Mouse (Mus musculus) liver, embryonic 12.5 days (tissue): ENCODE measurements at regions not wholly inside any gene's neighbourhood (a gene's known extent, or its start where the extent isn't known, plus 50 kb on each side); places are given as distances from the start of the nearest gene placed in this dataset.

Experiments
- ATAC-seq: fragments of 200-750 bp; cut with Nextera tagmentation; 2 replicates; pipeline ENCODE4 v1.8.0; 2017; ENCODE audit warnings: moderate number of reproducible peaks, mild to moderate bottlenecking, moderate library complexity
- H3K27ac ChIP-seq: fragments of 300-500 bp; sonication (generic); 2 replicates; pipeline ENCODE4 v1.5.1; 2016; ENCODE audit warnings: mild to moderate bottlenecking
- H3K27me3 ChIP-seq: fragments of 300-500 bp; sonication (generic); replicated peaks from 2 replicates; pipeline ENCODE4 v1.6.1; 2016; ENCODE audit warnings: mild to moderate bottlenecking, moderate library complexity
- H3K36me3 ChIP-seq: fragments of 300-500 bp; sonication (generic); 2 replicates; pipeline ENCODE4 v1.6.1; 2016; ENCODE audit warnings: mild to moderate bottlenecking, moderate library complexity
- H3K4me1 ChIP-seq: fragments of 300-500 bp; sonication (generic); 2 replicates; pipeline ENCODE4 v1.6.1; 2016
- H3K4me2 ChIP-seq: fragments of 300-500 bp; sonication (generic); 2 replicates; pipeline ENCODE4 v1.6.1; 2016; ENCODE audit warnings: mild to moderate bottlenecking, moderate library complexity
- H3K4me3 ChIP-seq: fragments of 300-500 bp; sonication (generic); 2 replicates; pipeline ENCODE4 v1.5.1; 2016; ENCODE audit warnings: mild to moderate bottlenecking, moderate library complexity
- H3K9ac ChIP-seq: fragments of 300-500 bp; sonication (generic); 2 replicates; pipeline ENCODE4 v1.6.1; 2016; ENCODE audit warnings: mild to moderate bottlenecking, moderate library complexity
- H3K9me3 ChIP-seq: fragments of 300-500 bp; sonication (generic); replicated peaks from 2 replicates; pipeline ENCODE4 v1.6.1; 2016; ENCODE audit warnings: mild to moderate bottlenecking, moderate library complexity
- WGBS: fragments of 180-500 bp; shearing (Covaris S2); methylation state at CpG from one replicate; pipeline ENCODE4 v1.1.7; 2016; ENCODE audit not compliant: insufficient replicate concordance; 5-methylcytosine and 5-hydroxymethylcytosine counted together

DNA sequence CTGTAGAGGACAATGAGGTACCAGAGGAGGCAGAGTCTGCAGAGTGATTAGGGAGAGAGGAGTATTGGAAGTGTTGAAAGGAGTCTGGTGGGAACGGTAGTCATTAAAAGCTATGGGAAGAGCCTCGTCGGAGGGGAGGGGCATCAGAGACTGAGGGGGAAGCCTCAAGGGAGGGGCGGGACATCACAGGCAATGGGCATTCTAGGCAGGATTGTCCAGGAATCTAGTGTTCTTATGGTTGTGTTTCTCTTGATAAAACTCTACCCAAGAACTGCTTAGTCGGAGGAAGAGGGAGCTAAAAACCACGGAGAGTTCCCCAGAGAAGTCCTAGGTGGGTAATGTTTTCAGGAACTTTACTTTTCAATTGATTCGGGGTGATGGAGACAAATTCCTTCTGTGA lies 90.2 kb downstream of the Sec23ip start:
- peaks cover 5% of the 10 kb centered on the region; the same call in 1 of the 2 replicates for H3K4me1 ChIP-seq

DNA sequence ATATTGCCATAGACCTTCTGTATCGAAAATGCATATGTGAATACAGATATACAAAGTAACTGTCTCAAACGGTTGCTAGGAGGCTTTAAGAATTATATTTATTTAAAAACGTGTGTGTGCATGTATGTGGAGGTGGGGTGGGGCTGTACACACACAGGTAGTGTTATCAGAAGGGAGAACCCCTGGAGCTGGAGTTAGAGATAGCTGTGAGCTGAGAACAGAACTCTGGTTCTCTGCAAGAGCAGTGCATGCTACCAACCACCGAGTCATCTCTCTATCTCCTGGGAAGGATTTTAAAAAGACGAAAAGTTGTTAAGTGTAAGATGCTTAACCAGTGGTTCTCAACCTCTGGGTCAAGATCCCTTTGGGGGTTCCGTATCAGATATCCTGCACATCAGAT lies 91.7 kb downstream of the Sec23ip start:
- H3K4me2 ChIP-seq: no peak overlapping the region
- WGBS: 63% methylated on average over 6 of the region's 6 CpGs
- H3K4me1 ChIP-seq: peaks cover 5% of the 10 kb centered on the region; the same call in 1 of the 2 replicates
- H3K27ac ChIP-seq: no peak overlapping the region
- no peak overlapping the region for H3K9ac ChIP-seq
- H3K9me3 ChIP-seq: no peaks in the 10 kb centered on the region
- H3K4me3 ChIP-seq: no peak overlapping the region
- H3K27me3 ChIP-seq: no peaks in the 10 kb centered on the region
- H3K36me3 ChIP-seq: no peaks in the 10 kb centered on the region
- no peak for ATAC-seq

More for the DNA sequence above, 90.2 kb downstream of the Sec23ip start:
- WGBS: 39% methylated on average over 7 of the region's 7 CpGs
- no peaks in the 10 kb centered on the region for H3K27me3 ChIP-seq
- H3K27ac ChIP-seq: no peak overlapping the region
- no peak overlapping the region for H3K9ac ChIP-seq
- H3K9me3 ChIP-seq: no peaks in the 10 kb centered on the region
- no peak overlapping the region for H3K4me2 ChIP-seq
- H3K4me3 ChIP-seq: no peak overlapping the region
- no peak for ATAC-seq
- H3K36me3 ChIP-seq: no peaks in the 10 kb centered on the region

DNA sequence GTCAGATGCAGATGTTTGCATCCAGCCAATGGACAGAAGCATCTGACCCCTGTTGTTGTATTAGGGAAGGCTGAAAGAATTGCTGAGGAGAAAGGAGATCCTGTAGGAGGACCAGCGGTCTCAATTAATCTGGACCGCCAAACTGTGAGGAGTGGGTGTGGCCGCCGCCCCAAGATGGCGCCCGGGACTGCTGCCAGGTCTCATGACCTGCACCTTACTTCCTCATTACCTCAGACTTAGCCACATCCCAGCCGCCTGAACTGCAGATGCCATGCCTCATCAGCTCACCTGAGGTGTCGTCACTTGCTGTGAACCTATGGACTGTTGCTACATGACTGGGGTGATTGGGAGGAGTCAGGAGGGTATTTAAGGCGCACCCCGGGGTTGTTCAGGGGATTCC lies 97.8 kb downstream of the Sec23ip start:
- H3K4me1 ChIP-seq: no peaks in the 10 kb centered on the region
- H3K4me3 ChIP-seq: no peak overlapping the region

DNA sequence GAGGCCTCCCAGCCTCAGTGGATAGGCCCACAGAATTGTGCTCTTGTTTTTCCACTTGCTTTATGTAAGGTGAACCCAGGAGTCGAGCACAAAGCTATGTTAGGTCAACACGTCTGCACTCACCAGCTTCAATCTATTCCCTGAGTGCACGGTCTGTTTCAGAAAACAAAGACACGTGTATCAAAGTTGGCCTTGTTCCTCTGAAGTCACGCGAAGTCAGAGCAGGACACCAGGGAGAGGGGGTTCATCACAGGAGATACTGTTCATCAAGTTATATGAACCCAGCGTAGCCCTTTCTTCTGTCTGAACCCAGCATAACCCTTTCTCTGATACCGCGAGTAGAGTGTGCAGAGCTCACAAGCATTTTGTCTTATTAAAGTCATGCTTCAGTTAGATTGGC lies 98.8 kb downstream of the Sec23ip start:
- WGBS: 78% methylated on average over 9 of the region's 9 CpGs
- ATAC-seq: no peak
- Histone ChIP-seq H3K4me3 (no peak overlapping the region), H3K9me3 (no peaks in the 10 kb centered on the region; the same call in 1 of the 2 replicates), H3K4me2 (no peak overlapping the region), H3K36me3 (no peaks in the 10 kb centered on the region), H3K27me3 (no peaks in the 10 kb centered on the region), H3K4me1 (no peaks in the 10 kb centered on the region), H3K9ac (no peak overlapping the region), H3K27ac (no peak overlapping the region)

More for the DNA sequence above, 97.8 kb downstream of the Sec23ip start:
- Histone ChIP-seq H3K9me3 (no peaks in the 10 kb centered on the region), H3K27me3 (no peaks in the 10 kb centered on the region), H3K9ac (no peak overlapping the region), H3K4me2 (no peak overlapping the region), H3K27ac (no peak overlapping the region), H3K36me3 (no peaks in the 10 kb centered on the region)
- no peak for ATAC-seq
- WGBS: 74% methylated on average over 10 of the region's 10 CpGs

DNA sequence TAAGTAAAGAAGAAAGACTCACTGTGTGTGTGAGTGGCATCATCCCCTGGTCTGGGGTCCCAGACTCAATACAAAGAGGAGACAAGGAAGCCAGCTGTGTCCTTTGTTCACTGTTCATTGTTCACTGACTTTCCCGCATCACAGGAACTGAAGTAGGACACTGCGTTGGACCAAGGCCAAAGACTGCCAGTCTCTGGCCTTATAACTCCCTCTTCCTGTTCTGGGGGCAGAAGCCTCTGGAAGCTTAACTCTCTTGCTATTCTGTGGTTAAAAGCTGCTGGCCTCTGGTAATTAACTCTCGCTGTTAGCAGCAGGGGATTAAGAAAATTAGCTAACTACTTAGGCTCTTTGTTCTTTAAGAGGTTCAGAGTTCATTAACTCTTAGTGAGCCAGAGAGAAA lies 104.5 kb downstream of the Sec23ip start:
- Histone ChIP-seq H3K4me3 (no peak overlapping the region), H3K9ac (no peak overlapping the region), H3K27me3 (no peaks in the 10 kb centered on the region), H3K4me2 (no peak overlapping the region), H3K27ac (no peak overlapping the region), H3K9me3 (no peaks in the 10 kb centered on the region; the same call in 1 of the 2 replicates), H3K4me1 (peaks cover 22% of the 10 kb centered on the region), H3K36me3 (no peaks in the 10 kb centered on the region)
- 46% methylated on average over 3 of the region's 3 CpGs for WGBS
- no peak for ATAC-seq

DNA sequence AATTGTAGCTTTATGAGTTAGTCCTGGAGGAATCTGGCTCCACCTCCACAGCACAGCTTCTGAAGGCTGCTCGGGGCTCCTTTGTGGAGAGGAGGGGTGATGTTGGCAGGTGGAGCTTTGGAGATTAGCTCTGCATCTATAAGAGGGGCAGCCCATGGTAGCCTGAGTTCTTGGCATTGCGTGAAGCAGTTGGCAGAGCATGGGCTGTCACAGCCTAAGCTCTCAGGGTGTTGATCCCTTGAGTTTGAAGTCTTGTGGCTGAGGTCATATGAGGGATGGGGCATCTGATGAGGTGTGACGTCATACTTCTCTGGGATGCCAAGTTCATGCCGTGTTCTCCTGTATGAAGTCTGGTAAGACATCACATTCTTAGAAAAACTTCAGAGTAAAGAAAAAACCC lies 109.5 kb downstream of the Sec23ip start:
- 35% methylated on average over 4 of the region's 4 CpGs for WGBS
- Histone ChIP-seq H3K4me3 (peak overlapping the region; percentile 42), H3K27me3 (no peaks in the 10 kb centered on the region), H3K4me1 (peaks cover 29% of the 10 kb centered on the region), H3K36me3 (no peaks in the 10 kb centered on the region), H3K4me2 (peak overlapping the region; percentile 67), H3K27ac (peak overlapping the region; percentile 99), H3K9me3 (no peaks in the 10 kb centered on the region), H3K9ac (peak overlapping the region; percentile 59)
- ATAC-seq: peak; percentile 82

DNA sequence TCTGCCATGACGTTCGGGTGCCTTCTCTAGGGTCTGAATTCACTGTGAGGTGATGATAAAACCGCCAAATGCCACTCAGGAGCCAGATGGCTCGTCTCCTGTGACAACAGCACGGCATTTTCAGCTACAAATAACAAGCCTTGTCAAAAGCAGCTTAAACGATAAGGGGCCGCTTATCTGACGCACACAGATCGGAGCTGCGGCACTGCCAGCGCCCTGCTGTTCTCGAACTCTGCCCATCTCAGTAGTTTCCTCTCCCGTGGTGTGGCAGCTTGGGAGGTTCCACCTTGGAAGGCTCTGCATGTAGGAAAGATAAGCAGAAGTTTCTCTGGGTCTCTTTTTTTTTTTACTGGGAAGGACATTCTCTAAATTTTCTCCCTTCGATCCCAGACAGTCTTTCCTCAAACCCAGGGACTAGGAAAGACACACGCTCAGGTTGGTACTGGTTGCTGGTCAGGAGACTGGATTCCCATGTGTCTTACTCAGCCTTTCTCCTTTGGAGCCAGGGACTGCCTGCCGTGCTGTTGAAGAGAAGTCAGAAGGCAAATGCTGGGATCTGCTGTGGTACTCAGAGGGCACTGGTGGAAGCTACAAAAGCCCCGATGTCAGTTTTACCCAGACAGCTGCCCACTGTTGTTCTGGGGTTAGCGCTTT lies 110.1 kb downstream of the Sec23ip start:
- WGBS: 23% methylated on average over 18 of the region's 18 CpGs
- Histone ChIP-seq H3K36me3 (no peaks in the 10 kb centered on the region), H3K27ac (peak overlapping the region; percentile 99), H3K4me1 (peaks cover 29% of the 10 kb centered on the region), H3K27me3 (no peaks in the 10 kb centered on the region), H3K9me3 (no peaks in the 10 kb centered on the region), H3K4me3 (peak overlapping the region; percentile 42), H3K4me2 (peak overlapping the region; percentile 67), H3K9ac (peak overlapping the region; percentile 72)
- ATAC-seq: peak; percentile 96

DNA sequence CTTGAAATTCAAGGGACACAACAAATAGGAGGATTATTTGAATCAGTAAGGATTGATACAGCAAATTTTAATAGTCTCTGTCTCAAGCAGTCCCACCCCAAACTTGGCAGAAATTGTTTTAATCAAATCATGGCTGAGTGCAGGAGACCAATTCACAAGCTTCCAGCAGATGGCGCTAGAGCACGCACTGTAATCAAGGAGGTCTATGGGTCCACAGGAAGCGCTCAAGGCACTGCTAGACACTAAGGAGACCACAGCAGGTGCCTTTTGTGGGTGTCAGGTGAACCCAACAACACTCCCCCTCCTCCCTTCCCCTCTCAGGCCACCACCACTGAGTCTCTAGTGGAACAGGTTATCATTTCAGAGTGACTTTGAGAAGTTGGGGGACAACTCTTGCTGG lies 115.4 kb downstream of the Sec23ip start:
- no peak overlapping the region for H3K27ac ChIP-seq
- H3K9me3 ChIP-seq: no peaks in the 10 kb centered on the region
- peaks cover under 1% of the 10 kb centered on the region for H3K4me1 ChIP-seq
- WGBS: 3% methylated on average over 3 of the region's 3 CpGs
- no peak overlapping the region for H3K4me2 ChIP-seq
- 0 out of 2 replicates have a peak, but pooled peaks cover 3% of the 10 kb centered on the region for H3K27me3 ChIP-seq
- H3K9ac ChIP-seq: no peak overlapping the region
- H3K4me3 ChIP-seq: no peak overlapping the region
- no peaks in the 10 kb centered on the region for H3K36me3 ChIP-seq
- ATAC-seq: peak; percentile 77

DNA sequence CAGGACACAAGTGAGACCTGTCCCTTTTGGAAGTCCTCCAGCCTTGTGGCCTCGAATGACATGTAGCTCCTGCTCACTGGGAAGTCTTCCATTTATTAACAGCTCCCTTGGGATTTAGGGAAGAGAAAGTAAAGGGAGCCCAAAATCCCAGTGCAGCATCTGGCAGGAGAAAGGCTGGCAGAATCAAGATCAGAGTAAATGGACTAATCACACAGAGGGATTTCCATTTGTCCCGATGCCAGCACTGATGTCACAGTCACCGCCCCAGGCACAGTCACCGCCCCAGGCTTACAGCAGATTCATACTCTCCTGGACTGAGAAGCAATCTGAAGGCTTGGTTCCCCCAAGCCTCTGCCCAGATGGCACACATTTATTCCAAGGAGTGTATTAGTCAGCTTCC lies 116.0 kb downstream of the Sec23ip start:
- WGBS: 60% methylated on average over 4 of the region's 4 CpGs
- Histone ChIP-seq H3K4me2 (no peak overlapping the region), H3K36me3 (no peaks in the 10 kb centered on the region), H3K27me3 (0 out of 2 replicates have a peak, but pooled peaks cover 3% of the 10 kb centered on the region), H3K9me3 (no peaks in the 10 kb centered on the region), H3K9ac (no peak overlapping the region), H3K27ac (no peak overlapping the region), H3K4me3 (no peak overlapping the region), H3K4me1 (no peaks in the 10 kb centered on the region)
- ATAC-seq: no peak; the same call in 1 of the 2 replicates

DNA sequence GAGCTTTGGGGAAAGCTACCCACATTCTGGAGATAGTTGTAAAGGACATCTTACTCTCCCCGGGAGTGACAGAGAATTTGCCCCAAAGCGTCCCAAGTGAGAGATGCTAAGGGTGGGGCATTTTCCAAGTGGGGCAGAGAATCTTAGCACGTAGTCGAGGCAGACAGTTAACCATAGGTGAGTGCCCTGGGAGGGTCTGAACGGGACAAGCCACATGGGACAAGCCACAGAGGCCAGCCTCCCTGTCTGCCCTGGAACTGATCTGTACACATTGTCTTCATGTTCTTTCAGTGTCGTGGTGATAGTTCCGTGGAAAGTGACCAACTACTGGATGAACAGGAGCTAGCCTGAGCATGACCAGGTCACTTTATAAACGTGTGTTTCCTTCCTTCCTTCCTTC lies 116.6 kb downstream of the Sec23ip start:
- H3K4me2 ChIP-seq: no peak overlapping the region
- ATAC-seq: no peak
- no peaks in the 10 kb centered on the region for H3K36me3 ChIP-seq
- H3K9me3 ChIP-seq: no peaks in the 10 kb centered on the region
- H3K27me3 ChIP-seq: 0 out of 2 replicates have a peak, but pooled peaks cover 3% of the 10 kb centered on the region
- 65% methylated on average over 8 of the region's 8 CpGs for WGBS
- H3K27ac ChIP-seq: no peak overlapping the region
- H3K4me1 ChIP-seq: no peaks in the 10 kb centered on the region
- H3K4me3 ChIP-seq: no peak overlapping the region
- H3K9ac ChIP-seq: no peak overlapping the region

DNA sequence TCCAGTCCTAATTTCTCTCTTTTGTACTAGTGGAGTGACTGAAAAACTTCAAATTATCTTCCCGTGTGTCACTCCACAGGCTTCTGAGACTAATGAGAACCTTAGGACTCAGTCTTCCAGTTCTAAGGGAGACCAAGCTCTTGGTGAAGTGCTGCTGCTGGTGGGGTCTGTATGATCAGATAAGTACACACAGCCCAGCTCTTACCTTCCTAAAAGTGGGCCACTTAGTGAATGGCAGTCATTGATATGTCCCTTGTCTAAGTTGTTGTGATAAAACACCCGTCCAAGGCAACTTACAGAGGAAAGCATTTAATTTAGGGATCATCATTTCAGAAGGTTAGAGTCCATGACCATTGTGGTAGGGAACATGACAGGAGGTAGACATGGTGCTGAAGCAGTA lies 124.1 kb downstream of the Sec23ip start:
- no peaks in the 10 kb centered on the region for H3K4me1 ChIP-seq
- ATAC-seq: peak; percentile 60; the same call in 1 of the 2 replicates
- H3K9me3 ChIP-seq: no peaks in the 10 kb centered on the region
- 42% methylated on average over 2 of the region's 2 CpGs for WGBS
- no peak overlapping the region for H3K27ac ChIP-seq
- H3K9ac ChIP-seq: no peak overlapping the region
- no peaks in the 10 kb centered on the region for H3K36me3 ChIP-seq
- no peak overlapping the region for H3K4me3 ChIP-seq
- no peaks in the 10 kb centered on the region for H3K27me3 ChIP-seq
- H3K4me2 ChIP-seq: no peak overlapping the region

DNA sequence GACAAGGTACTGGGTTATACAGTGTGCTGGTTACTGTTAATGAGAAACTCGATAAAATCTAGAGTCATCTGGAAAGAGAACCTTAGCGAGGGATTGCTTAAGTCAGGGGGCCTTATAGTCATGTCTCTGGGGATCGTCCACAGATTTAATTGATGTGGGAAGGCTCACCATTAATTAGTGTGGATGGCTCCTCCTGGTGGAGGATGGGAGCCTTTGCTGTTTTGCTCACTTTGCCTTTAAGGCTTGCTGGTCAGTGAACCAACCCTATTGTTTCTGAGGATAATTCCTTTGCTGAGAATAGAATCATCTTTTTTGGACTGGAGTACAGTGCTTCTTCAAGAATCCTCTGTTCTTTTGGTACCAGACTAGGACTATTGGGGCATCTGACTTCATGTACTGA lies 139.3 kb downstream of the Sec23ip start:
- H3K9me3 ChIP-seq: no peaks in the 10 kb centered on the region
- no peak overlapping the region for H3K4me2 ChIP-seq
- no peak overlapping the region for H3K27ac ChIP-seq
- no peaks in the 10 kb centered on the region for H3K36me3 ChIP-seq
- no peak overlapping the region for H3K9ac ChIP-seq
- WGBS: 50% methylated on average over 3 of the region's 3 CpGs
- no peak for ATAC-seq
- no peaks in the 10 kb centered on the region for H3K4me1 ChIP-seq
- H3K4me3 ChIP-seq: no peak overlapping the region
- H3K27me3 ChIP-seq: no peaks in the 10 kb centered on the region

DNA sequence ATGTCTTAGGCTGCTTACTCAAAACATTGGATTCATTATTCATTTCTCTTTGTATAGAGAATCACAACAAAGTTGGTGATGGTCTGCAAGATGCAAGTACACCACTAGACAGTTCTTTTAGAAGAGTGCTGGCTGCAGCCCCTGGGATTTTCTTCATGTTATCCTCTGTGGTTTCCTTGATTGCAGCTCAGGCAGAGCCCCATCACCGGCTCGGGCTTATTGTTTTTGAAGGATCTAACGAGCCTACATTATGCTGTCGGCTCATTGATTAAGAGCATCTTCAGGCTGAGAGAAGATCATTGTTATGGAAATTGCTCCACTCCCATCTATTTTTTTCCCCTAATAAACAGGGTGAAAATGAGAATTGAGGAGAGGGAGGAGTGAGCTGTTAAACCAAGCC lies 140.8 kb downstream of the Sec23ip start:
- Histone ChIP-seq H3K36me3 (no peaks in the 10 kb centered on the region), H3K4me3 (no peak overlapping the region), H3K4me1 (no peaks in the 10 kb centered on the region), H3K27me3 (no peaks in the 10 kb centered on the region), H3K9ac (no peak overlapping the region), H3K4me2 (no peak overlapping the region), H3K9me3 (no peaks in the 10 kb centered on the region), H3K27ac (no peak overlapping the region)
- 71% methylated on average over 4 of the region's 4 CpGs for WGBS
- no peak for ATAC-seq
